10 mouse cellular contexts compared by ENCODE assay signal in the genomic region with DNA sequence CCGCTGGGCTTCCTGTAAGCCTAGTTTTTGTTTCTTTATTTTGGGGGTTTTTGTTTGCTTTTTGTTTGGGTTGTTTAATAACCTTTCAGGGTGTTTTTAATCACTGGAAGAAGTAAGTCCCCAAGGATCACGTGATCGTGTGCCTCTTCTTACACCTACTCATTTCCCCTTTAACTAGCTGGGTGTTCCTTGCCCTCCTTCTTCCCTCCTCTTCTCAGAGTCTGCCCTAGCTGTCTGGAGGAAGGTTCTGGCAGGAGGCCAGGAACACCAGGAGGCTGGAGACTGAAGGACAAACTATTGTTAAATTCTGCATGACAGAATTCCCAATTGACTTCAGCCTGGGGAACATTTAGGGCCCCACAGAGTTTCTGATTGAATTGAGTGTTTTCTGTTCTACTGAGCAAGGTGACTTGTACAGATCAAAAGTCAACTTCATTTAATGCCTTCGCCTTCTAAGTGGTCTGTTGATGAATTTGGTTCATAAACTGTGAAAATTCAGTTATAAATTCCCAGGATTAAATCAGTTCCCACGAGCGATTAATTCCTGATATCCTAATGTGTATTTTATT.
DNase-seq lines count a peak whose midpoint lies in the region; ATAC-seq and TF ChIP-seq lines count a peak whose summit lies in the region.
"Had no signal": no experiment of that assay in that cellular context is flagged by ENCODE, and none has a peak within 500 bp of the region (broad histone marks: within the 10 kb centered on the region; RNA-seq: fewer than 3 reads in every experiment).

No protein-coding gene starts in this region.

- H3K27me3 ChIP-seq in hindbrain, postnatal 0 days (ENCODE audit: insufficient read depth, low read length) = no peaks in the 10 kb centered on the region
- no peaks in the 10 kb centered on the region for H3K27me3 ChIP-seq in hindbrain, embryonic 11.5 days (ENCODE audit: control insufficient read depth, insufficient read depth, low read length)
- H3K27me3 ChIP-seq in ES-Bruce4 (ENCODE audit: control insufficient read depth, insufficient read depth, low read length, poor library complexity, severe bottlenecking) = no peaks in the 10 kb centered on the region
- H3K27me3 ChIP-seq: neural tube, embryonic 13.5 days had no signal

- no peak overlapping the region for H3K4me2 ChIP-seq in hindbrain, postnatal 0 days (ENCODE audit: low read depth, low read length)
- H3K4me2 ChIP-seq in hindbrain, embryonic 11.5 days (replicated peaks; ENCODE audit: low read depth, low read length) = no peak overlapping the region
- H3K4me2 ChIP-seq: neural tube, embryonic 13.5 days had no signal

- 57% methylated on average over 6 of the region's 6 CpGs for WGBS in hindbrain, postnatal 0 days
- 84% methylated on average over 6 of the region's 6 CpGs for WGBS in hindbrain, embryonic 11.5 days

- H3K9me3 ChIP-seq in hindbrain, postnatal 0 days (ENCODE audit: low read length) = no peaks in the 10 kb centered on the region
- no peaks in the 10 kb centered on the region for H3K9me3 ChIP-seq in hindbrain, embryonic 11.5 days (ENCODE audit: control insufficient read depth, low read length)
- 0 out of 2 replicates have a peak, but pooled peaks cover 4% of the 10 kb centered on the region for H3K9me3 ChIP-seq in ES-Bruce4 (replicated peaks; ENCODE audit: control insufficient read depth, insufficient read depth, low read length, poor library complexity, severe bottlenecking)

- H3K27ac ChIP-seq in hindbrain, postnatal 0 days = no peak overlapping the region
- no peak overlapping the region for H3K27ac ChIP-seq in hindbrain, embryonic 11.5 days (ENCODE audit: low read depth, low read length)
- peak overlapping the region; percentile 87 for H3K27ac ChIP-seq in ES-Bruce4 (ENCODE audit: insufficient read depth, low read length)
- H3K27ac ChIP-seq: neural tube, embryonic 13.5 days had no signal

- no peak for TF ChIP-seq CTCF in hindbrain, postnatal 0 days (IDR thresholded peaks at IDR 0.05; ENCODE audit: low read depth)
- no peak for TF ChIP-seq CTCF in ES-Bruce4 (IDR thresholded peaks at IDR 0.05; ENCODE audit: low read depth, low read length)

- TF ChIP-seq EP300 in ES-Bruce4 (IDR thresholded peaks at IDR 0.05; ENCODE audit: insufficient read depth, low read depth, low read length) = 0 out of 2 replicates have a peak, but pooled peaks have one; percentile 44

- TF ChIP-seq POLR2A in ES-Bruce4 (IDR thresholded peaks at IDR 0.05; ENCODE audit: insufficient read depth, low read length) = no peak

- no peak overlapping the region for H3K9ac ChIP-seq in hindbrain, postnatal 0 days (replicated peaks; ENCODE audit: low read length)
- no peak overlapping the region for H3K9ac ChIP-seq in hindbrain, embryonic 11.5 days (ENCODE audit: low read depth, low read length)
- H3K9ac ChIP-seq in ES-Bruce4 (ENCODE audit: low read depth, poor library complexity, severe bottlenecking) = no peak overlapping the region
- H3K9ac ChIP-seq: neural tube, embryonic 13.5 days had no signal

- peak; percentile 46 for DNase-seq in hindbrain, postnatal 0 days (ENCODE audit: low spot score)
- no peak for DNase-seq in hindbrain, embryonic 11.5 days (ENCODE audit: low spot score)
- peak; percentile 18 to 23 for DNase-seq in adrenal gland, adult 18-20 months (ENCODE audit: low spot score in 2 of 2)
- DNase-seq in kidney, postnatal 25 days = peak; percentile 85 to 89
- no peak for DNase-seq in c-Kit-positive CD71-positive TER-119-positive erythroid progenitor cells, embryonic 14.5 days (ENCODE audit: low spot score)
- no peak for DNase-seq in urinary bladder, postnatal 4 days (ENCODE audit: low spot score in 2 of 2)
- DNase-seq: liver had no signal

- 0 out of 2 replicates have a peak, but pooled peaks cover 3% of the 10 kb centered on the region for H3K4me1 ChIP-seq in hindbrain, postnatal 0 days (ENCODE audit: insufficient read depth, low read length)
- H3K4me1 ChIP-seq in hindbrain, embryonic 11.5 days (replicated peaks; ENCODE audit: control insufficient read depth, insufficient read depth, low read length) = no peaks in the 10 kb centered on the region
- H3K4me1 ChIP-seq in ES-Bruce4 (ENCODE audit: control insufficient read depth, insufficient read depth, low read length) = peaks cover 11% of the 10 kb centered on the region

- no peak overlapping the region for H3K4me3 ChIP-seq in hindbrain, postnatal 0 days (ENCODE audit: low read length)
- no peak overlapping the region for H3K4me3 ChIP-seq in hindbrain, embryonic 11.5 days (ENCODE audit: low read depth, low read length)
- H3K4me3 ChIP-seq in ES-Bruce4 (ENCODE audit: low read depth, low read length) = no peak overlapping the region
- H3K4me3 ChIP-seq: neural tube, embryonic 13.5 days had no signal

- no peaks in the 10 kb centered on the region for H3K36me3 ChIP-seq in hindbrain, postnatal 0 days (ENCODE audit: insufficient read depth, low read length)
- no peaks in the 10 kb centered on the region for H3K36me3 ChIP-seq in hindbrain, embryonic 11.5 days (ENCODE audit: control insufficient read depth, insufficient read depth, low read length)
- H3K36me3 ChIP-seq in ES-Bruce4 (ENCODE audit: control insufficient read depth, insufficient read depth, low read length, poor library complexity, severe bottlenecking) = no peaks in the 10 kb centered on the region

- ATAC-seq in hindbrain, postnatal 0 days = no peak
- no peak for ATAC-seq in hindbrain, embryonic 11.5 days (ENCODE audit: low FRiP score)
- ATAC-seq in erythroid progenitor cell, adult 5-6 weeks (replicated peaks; ENCODE audit: low FRiP score, poor library complexity, severe bottlenecking) = no peak

Comparison
In these comparisons a context has a peak if more than half of its experiments do, and no peak if none do; other contexts are left out.
1. DNase-seq: peak in hindbrain, postnatal 0 days (single experiment), adrenal gland, adult 18-20 months (2 of 2) and kidney, postnatal 25 days (2 of 2); none in hindbrain, embryonic 11.5 days (single experiment), c-Kit-positive CD71-positive TER-119-positive erythroid progenitor cells, embryonic 14.5 days (single experiment) and urinary bladder, postnatal 4 days (0 of 2).